Mouse (Mus musculus) liver, embryonic 14 days (tissue): ENCODE data around the gene Wdr13. TPM values are rescaled to one million over a fixed set of nuclear protein-coding genes. Genes with fewer than 3 reads are reported as not detected.

ENCODE experiments used
- polyA plus RNA-seq: library from polyadenylated mRNA; depleted of rRNA; stranded (reverse); fragments of >200 nt; gene quantifications from 2 replicates; pipeline ENCODE4 v1.2.3, GENCODE M21; 2012; rRNA removed

The Wdr13 gene
- 14.9 and 16.9 TPM in 2 replicates for polyA plus RNA-seq

GRCm38 (mm10) chrX:8132017-8132976 is at the start of gene Wdr13:
Wdr13 (minus strand) TSS chrX:8132892.

GRCm38 (mm10) chrX:8175504-8176385 is 43.1 kb upstream of the Wdr13 start, which contains the start of gene Tbc1d25:
Tbc1d25 (minus strand) TSS chrX:8176181.

GRCm38 (mm10) chrX:8145153-8145991 is 12.7 kb upstream of the Wdr13 start, which contains the start of gene Rbm3:
Rbm3 (minus strand) TSS chrX:8145880.

GRCm38 (mm10) chrX:8090346-8090953 is 42.2 kb downstream of the Wdr13 start, which contains the start of gene Was:
Was (minus strand) TSS chrX:8090498.

GRCm38 (mm10) chrX:8074430-8075014 is 58.2 kb downstream of the Wdr13 start, which contains the start of gene Suv39h1:
Suv39h1 (minus strand) TSS chrX:8074760.

Other genes starting within 250 kb of the Wdr13 start
- gene Slc35a2, start 248.9 kb downstream of the Wdr13 start, polyA plus RNA-seq = 12.3 and 14.3 TPM in 2 replicates
- gene Pqbp1, start 233.6 kb downstream of the Wdr13 start, polyA plus RNA-seq = 48.7 and 50.7 TPM in 2 replicates
- 17.0 and 19.4 TPM in 2 replicates for gene Timm17b, start 233.5 kb downstream of the Wdr13 start, polyA plus RNA-seq
- gene Gm10491, start 225.1 kb downstream of the Wdr13 start, polyA plus RNA-seq = not detected in 2 replicates
- not detected in 2 replicates for gene Gm10490, start 223.3 kb downstream of the Wdr13 start, polyA plus RNA-seq
- gene Pcsk1n, start 213.1 kb downstream of the Wdr13 start, polyA plus RNA-seq = 0.01 and 0.02 TPM in 2 replicates
- not detected in 2 replicates for gene Eras, start 204.3 kb downstream of the Wdr13 start, polyA plus RNA-seq
- 10.6 and 11.4 TPM in 2 replicates for gene Hdac6, start 185.0 kb downstream of the Wdr13 start, polyA plus RNA-seq
- gene Gata1, start 154.8 kb downstream of the Wdr13 start, polyA plus RNA-seq = 97.0 and 119 TPM in 2 replicates
- gene Glod5, start 114.4 kb downstream of the Wdr13 start, polyA plus RNA-seq = 0.09 TPM in 1 of 2 replicates, not detected in the other
- 27.8 and 33.8 TPM in 2 replicates for gene Suv39h1, start 58.1 kb downstream of the Wdr13 start, polyA plus RNA-seq
- 9.5 and 11.2 TPM in 2 replicates for gene Was, start 42.4 kb downstream of the Wdr13 start, polyA plus RNA-seq
- 241 and 293 TPM in 2 replicates for gene Rbm3, start 13.0 kb upstream of the Wdr13 start, polyA plus RNA-seq
- 4.2 and 5.1 TPM in 2 replicates for gene Tbc1d25, start 43.3 kb upstream of the Wdr13 start, polyA plus RNA-seq
- gene Ebp, start 60.6 kb upstream of the Wdr13 start, polyA plus RNA-seq = 24.0 and 26.6 TPM in 2 replicates
- gene Porcn, start 73.6 kb upstream of the Wdr13 start, polyA plus RNA-seq = 1.1 TPM in 2 replicates
- 21.8 and 26.1 TPM in 2 replicates for gene Ftsj1, start 119.5 kb upstream of the Wdr13 start, polyA plus RNA-seq
- gene Slc38a5, start 138.2 kb upstream of the Wdr13 start, polyA plus RNA-seq = 37.7 and 48.2 TPM in 2 replicates
- not detected in 2 replicates for gene Ssxb10, start 194.5 kb upstream of the Wdr13 start, polyA plus RNA-seq
- not detected in 2 replicates for gene Ssxb9, start 234.1 kb upstream of the Wdr13 start, polyA plus RNA-seq